ENCODE assay signal across 8 mouse cellular contexts in genomic region chr17:26972703-26973574, GRCm38 (mm10). TPM values are rescaled to one million over a fixed set of nuclear protein-coding genes. Genes with fewer than 3 reads are reported as not detected.
A peak's percentile ranks its signal among the peaks of the same experiment; 100 is the strongest.
DNase-seq lines count a peak whose midpoint lies in the region; ATAC-seq and TF ChIP-seq lines count a peak whose summit lies in the region.

TSS of gene Zbtb9 (plus strand) at chr17:26973167.

- H3K9ac ChIP-seq in heart, embryonic 12.5 days = peak within 1 kb of the TSS; percentile 88
- H3K9ac ChIP-seq in kidney, postnatal 0 days (ENCODE audit: low read depth, low read length) = peak within 1 kb of the TSS; percentile 79
- peak within 1 kb of the TSS; percentile 88 for H3K9ac ChIP-seq in liver, embryonic 11.5 days (ENCODE audit: low read depth, low read length)
- peak within 1 kb of the TSS; percentile 66 for H3K9ac ChIP-seq in stomach, embryonic 14.5 days (replicated peaks; ENCODE audit: low read depth, low read length)

- peak; percentile 97 for DNase-seq in CD4-positive helper T cell, adult 2 months (ENCODE audit: low read depth, low spot score)
- DNase-seq in brain, embryonic 18.5 days (ENCODE audit: low read depth, low spot score) = peak; percentile 86
- peak; percentile 99 for DNase-seq in kidney, postnatal 0 days (ENCODE audit: low spot score)
- peak; percentile 94 for DNase-seq in liver, embryonic 11.5 days (ENCODE audit: low spot score)
- peak; percentile 95 for DNase-seq in naive thymus-derived CD4-positive, alpha-beta T cell, adult 2 months (ENCODE audit: low read depth)

- under 1% methylated on average over 75 of the region's 75 CpGs for WGBS in heart, embryonic 12.5 days
- under 1% methylated on average over 73 of the region's 75 CpGs for WGBS in kidney, postnatal 0 days
- WGBS in liver, embryonic 11.5 days = under 1% methylated on average over 75 of the region's 75 CpGs
- under 1% methylated on average over 75 of the region's 75 CpGs for WGBS in stomach, embryonic 14.5 days

- H3K36me3 ChIP-seq in heart, embryonic 12.5 days = peaks cover 46% of the 10 kb centered on the region
- peaks cover 10% of the 10 kb centered on the region; the same call in 1 of the 2 replicates for H3K36me3 ChIP-seq in kidney, postnatal 0 days (ENCODE audit: insufficient read depth, low read length)
- H3K36me3 ChIP-seq in liver, embryonic 11.5 days (ENCODE audit: control insufficient read depth, insufficient read depth, low read length) = peaks cover 18% of the 10 kb centered on the region
- H3K36me3 ChIP-seq in stomach, embryonic 14.5 days (ENCODE audit: control insufficient read depth, insufficient read depth, low read length) = peaks cover 26% of the 10 kb centered on the region

- no peaks in the 10 kb centered on the region for H3K27me3 ChIP-seq in heart, embryonic 12.5 days (replicated peaks)
- H3K27me3 ChIP-seq in kidney, postnatal 0 days (ENCODE audit: insufficient read depth, low read length) = no peaks in the 10 kb centered on the region
- H3K27me3 ChIP-seq in liver, embryonic 11.5 days (replicated peaks; ENCODE audit: control insufficient read depth, insufficient read depth, low read length) = no peaks in the 10 kb centered on the region
- H3K27me3 ChIP-seq in stomach, embryonic 14.5 days (ENCODE audit: control insufficient read depth, insufficient read depth, low read length) = no peaks in the 10 kb centered on the region

- H3K4me1 ChIP-seq in heart, embryonic 12.5 days (replicated peaks) = peaks cover 31% of the 10 kb centered on the region
- H3K4me1 ChIP-seq in kidney, postnatal 0 days (replicated peaks; ENCODE audit: insufficient read depth, low read length) = peaks cover 17% of the 10 kb centered on the region
- peaks cover 18% of the 10 kb centered on the region for H3K4me1 ChIP-seq in liver, embryonic 11.5 days (replicated peaks; ENCODE audit: control insufficient read depth, insufficient read depth, low read length)
- peaks cover 18% of the 10 kb centered on the region; the same call in 1 of the 2 replicates for H3K4me1 ChIP-seq in stomach, embryonic 14.5 days (ENCODE audit: control insufficient read depth, insufficient read depth, low read length)

- H3K4me2 ChIP-seq in heart, embryonic 12.5 days = peak within 1 kb of the TSS; percentile 91
- peak within 1 kb of the TSS; percentile 88 for H3K4me2 ChIP-seq in kidney, postnatal 0 days (ENCODE audit: low read length)
- peak within 1 kb of the TSS; percentile 96 for H3K4me2 ChIP-seq in liver, embryonic 11.5 days
- peak within 1 kb of the TSS; percentile 95 for H3K4me2 ChIP-seq in stomach, embryonic 14.5 days (replicated peaks; ENCODE audit: low read depth, low read length)

- peak; percentile 99 for ATAC-seq in erythroid progenitor cell, adult 5-6 weeks (replicated peaks; ENCODE audit: low FRiP score, poor library complexity, severe bottlenecking)
- peak; percentile 99 for ATAC-seq in heart, embryonic 12.5 days (ENCODE audit: insufficient number of reproducible peaks, low FRiP score)
- peak; percentile 99 for ATAC-seq in kidney, postnatal 0 days (replicated peaks; ENCODE audit: low FRiP score, low read depth)
- ATAC-seq in liver, embryonic 11.5 days (replicated peaks; ENCODE audit: low FRiP score) = peak; percentile 99
- ATAC-seq in stomach, embryonic 14.5 days (ENCODE audit: insufficient number of reproducible peaks, insufficient read depth, low FRiP score, low read depth) = peak; percentile 100

- TF ChIP-seq CTCF in kidney, postnatal 0 days (IDR thresholded peaks at IDR 0.05; ENCODE audit: low read depth) = no peak

- H3K4me3 ChIP-seq in heart, embryonic 12.5 days = peak within 1 kb of the TSS; percentile 89
- H3K4me3 ChIP-seq in kidney, postnatal 0 days (replicated peaks; ENCODE audit: low read depth, low read length) = peak within 1 kb of the TSS; percentile 80
- peak within 1 kb of the TSS; percentile 72 for H3K4me3 ChIP-seq in liver, embryonic 11.5 days (ENCODE audit: low read depth, low read length)
- H3K4me3 ChIP-seq in stomach, embryonic 14.5 days (ENCODE audit: low read depth, low read length) = peak within 1 kb of the TSS; percentile 80

- peak within 1 kb of the TSS; percentile 72 for H3K27ac ChIP-seq in heart, embryonic 12.5 days (ENCODE audit: poor library complexity, severe bottlenecking)
- H3K27ac ChIP-seq in kidney, postnatal 0 days = peak within 1 kb of the TSS; percentile 86
- peak within 1 kb of the TSS; percentile 77 for H3K27ac ChIP-seq in liver, embryonic 11.5 days (ENCODE audit: low read depth, low read length)
- peak within 1 kb of the TSS; percentile 87 for H3K27ac ChIP-seq in stomach, embryonic 14.5 days (ENCODE audit: low read length)

- H3K9me3 ChIP-seq in heart, embryonic 12.5 days (replicated peaks) = no peaks in the 10 kb centered on the region
- no peaks in the 10 kb centered on the region for H3K9me3 ChIP-seq in kidney, postnatal 0 days (replicated peaks; ENCODE audit: low read length)
- H3K9me3 ChIP-seq in liver, embryonic 11.5 days (ENCODE audit: control insufficient read depth, low read length) = no peaks in the 10 kb centered on the region
- no peaks in the 10 kb centered on the region for H3K9me3 ChIP-seq in stomach, embryonic 14.5 days (ENCODE audit: control insufficient read depth, low read depth, low read length)

RNA-seq across cellular contexts. Expression of gene Zbtb9, which starts in this region (rescaled TPM):
- 1.4 TPM in 1 of 2 replicates, not detected in the other for total RNA-seq in erythroid progenitor cell, adult 5-6 weeks (2015; ENCODE audit: low replicate concordance)
- total RNA-seq in erythroid progenitor cell, adult 5-6 weeks (2017; ENCODE audit: low replicate concordance) = 7.1 and 8.1 TPM in 2 replicates
- 10.3 and 10.7 TPM in 2 replicates for polyA plus RNA-seq in heart, embryonic 12.5 days (2016; fragmentation: Nextera tagmentation; extraction: Ambion mirVana)
- polyA plus RNA-seq in kidney, postnatal 0 days (2015; fragmentation: Nextera tagmentation; extraction: Ambion mirVana) = 11.1 and 12.1 TPM in 2 replicates
- polyA plus RNA-seq in liver, embryonic 11.5 days (2014; fragmentation: Nextera tagmentation; extraction: Ambion mirVana) = 9.7 and 9.9 TPM in 2 replicates
- 9.8 and 10.5 TPM in 2 replicates for polyA plus RNA-seq in stomach, embryonic 14.5 days (2014; fragmentation: Nextera tagmentation; extraction: Ambion mirVana)

Comparison
In these comparisons a context has a peak if more than half of its experiments do, and no peak if none do; other contexts are left out.
1. Peak in every context shown above with its lines: DNase-seq, ATAC-seq, H3K4me3 ChIP-seq and H3K27ac ChIP-seq.